Mouse (Mus musculus) G1E (cell line): Measurements from ENCODE around the gene Igtp. TPM values are rescaled to one million over a fixed set of nuclear protein-coding genes. Genes with fewer than 3 reads are reported as not detected.
"Not testable (repeated sequence)": the region's sequence is repeated elsewhere in the genome, so short reads cannot be mapped to it uniquely, and the experiment has no call there.

Source experiments
- ATAC-seq: 2 replicates; pipeline ENCODE4 v1.8.0; 2016; ENCODE audit warnings: mild to moderate bottlenecking; ENCODE audit not compliant: insufficient number of reproducible peaks, poor library complexity, low FRiP score, severe bottlenecking; ENCODE audit errors: extremely low read depth
- DNase-seq: peaks from one replicate; pipeline ENCODE4 v3.0.0; 2012; ENCODE audit warnings: low spot score
- H3K27me3 ChIP-seq: 2 replicates; pipeline ENCODE4 v1.6.1; 2012; ENCODE audit warnings: mild to moderate bottlenecking, low read length, inconsistent platforms; ENCODE audit not compliant: insufficient read depth
- H3K36me3 ChIP-seq: replicated peaks from 2 replicates; pipeline ENCODE3; 2012; ENCODE audit warnings: mild to moderate bottlenecking, inconsistent platforms
- H3K4me1 ChIP-seq: 2 replicates; pipeline ENCODE4 v1.6.1; 2012; ENCODE audit warnings: low read depth, low read length, inconsistent platforms, mixed read lengths; ENCODE audit not compliant: insufficient read depth
- H3K4me3 ChIP-seq: 2 replicates; pipeline ENCODE4 v1.5.1; 2012; ENCODE audit warnings: low read depth, mild to moderate bottlenecking, inconsistent platforms, low read length, moderate library complexity, mixed read lengths
- H3K9me3 ChIP-seq: replicated peaks from 2 replicates; pipeline ENCODE4 v1.6.1; 2012; ENCODE audit warnings: inconsistent platforms
- CTCF ChIP-seq: IDR thresholded peaks from 2 replicates; pipeline ENCODE4 v1.5.1; 2012; ENCODE audit warnings: low read depth, low read length, inconsistent platforms, mixed read lengths
- GATA1 ChIP-seq: IDR thresholded peaks from 2 replicates; pipeline ENCODE4 v1.6.1; 2012; ENCODE audit warnings: borderline replicate concordance, low read length, inconsistent platforms, mixed read lengths
- GATA2 ChIP-seq: IDR thresholded peaks from 2 replicates; pipeline ENCODE4 v1.6.1; 2012; ENCODE audit warnings: low read depth, low read length, inconsistent platforms, borderline replicate concordance
- POLR2AphosphoS5 ChIP-seq: IDR thresholded peaks from 2 replicates; pipeline ENCODE4 v1.6.1; 2012; ENCODE audit warnings: low read depth, low read length, inconsistent platforms; ENCODE audit not compliant: insufficient replicate concordance
- TAL1 ChIP-seq: conservative IDR thresholded peaks from 2 replicates; pipeline ENCODE4 v1.6.1; 2012; ENCODE audit warnings: low read depth, low read length, inconsistent platforms, mixed read lengths
- polyA plus RNA-seq: library from polyadenylated mRNA; stranded (reverse); fragments of >175 nt; gene quantifications from 2 replicates; pipeline ENCODE4 v1.2.3, GENCODE M21; 2012
- total RNA-seq, 2 experiments: library from RNA; stranded (forward) in 1 of 2; stranded (reverse) in 1 of 2; fragments of 200-1000 nt in 1 of 2; fragments of >200 nt in 1 of 2; fragmentation: Nextera tagmentation in 1 of 2; gene quantifications; 2 replicates each; pipeline ENCODE4 v1.2.3; 2014 to 2017

Gene Igtp
- total and polyA plus RNA-seq, 3 experiments: 1.4 to 11.1 (median 9.9) TPM

DNA sequence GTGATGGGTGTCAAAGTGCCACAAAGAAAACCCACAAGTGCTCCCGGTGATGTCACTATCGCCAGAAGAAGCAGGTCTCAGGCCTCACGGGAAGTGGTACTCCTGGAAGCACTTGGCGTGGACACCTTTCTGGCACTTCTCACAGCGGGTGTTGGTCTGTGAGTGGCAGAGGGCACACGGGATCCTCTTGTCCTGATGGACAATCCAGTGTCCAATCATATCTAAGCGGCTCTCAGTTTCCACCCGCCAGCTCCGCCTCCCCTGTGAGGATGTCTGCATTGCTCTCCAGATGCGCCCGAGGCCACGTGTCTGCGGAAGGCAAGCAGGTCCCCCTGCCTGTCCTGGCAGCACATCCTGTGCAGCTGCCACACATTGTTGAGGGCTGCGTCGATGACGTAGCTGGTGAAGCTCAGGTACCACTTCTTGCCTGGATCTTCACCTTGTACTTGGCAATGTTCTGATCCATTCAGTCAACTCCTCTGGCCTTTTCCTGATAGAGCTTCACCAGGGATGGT, 31.1 kb downstream of the Igtp start:
- Histone ChIP-seq H3K27me3 (peaks cover 51% of the 10 kb centered on the region), H3K36me3 (no peaks in the 10 kb centered on the region), H3K4me1 (peaks cover 5% of the 10 kb centered on the region), H3K4me3 (no peak overlapping the region), H3K9me3 (no peaks in the 10 kb centered on the region)
- ATAC-seq (no peak), DNase-seq (no peak)
- no peak for TF ChIP-seq GATA1
- TF ChIP-seq POLR2AphosphoS5: no peak
- TF ChIP-seq GATA2: no peak
- no peak for TF ChIP-seq CTCF
- no peak for TF ChIP-seq TAL1

DNA sequence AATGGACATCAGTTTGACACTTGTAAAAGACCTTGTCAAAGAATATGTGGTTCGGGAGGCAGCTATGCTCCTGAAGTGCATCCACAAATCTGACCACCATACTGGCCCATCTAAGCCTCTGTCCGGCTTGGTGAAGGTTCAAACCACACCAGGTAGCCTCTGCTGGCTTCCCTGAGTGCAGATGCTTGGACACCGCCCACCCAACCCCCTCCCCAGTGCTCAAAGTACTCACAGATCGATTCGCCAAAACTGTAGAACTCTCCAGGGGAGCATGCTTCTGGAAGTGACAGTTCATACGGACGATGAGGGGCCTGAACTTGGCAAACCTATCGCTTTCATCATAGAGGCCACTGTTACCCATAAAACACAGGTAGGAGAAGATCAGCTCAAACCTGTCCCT, 31.8 kb downstream of the Igtp start:
- ATAC-seq (no peak), DNase-seq (no peak)
- no peak for TF ChIP-seq CTCF
- no peak for TF ChIP-seq POLR2AphosphoS5
- no peak overlapping the region for H3K4me3 ChIP-seq
- no peaks in the 10 kb centered on the region for H3K4me1 ChIP-seq
- no peaks in the 10 kb centered on the region for H3K36me3 ChIP-seq
- H3K9me3 ChIP-seq: no peaks in the 10 kb centered on the region
- H3K27me3 ChIP-seq: peaks cover 56% of the 10 kb centered on the region

DNA sequence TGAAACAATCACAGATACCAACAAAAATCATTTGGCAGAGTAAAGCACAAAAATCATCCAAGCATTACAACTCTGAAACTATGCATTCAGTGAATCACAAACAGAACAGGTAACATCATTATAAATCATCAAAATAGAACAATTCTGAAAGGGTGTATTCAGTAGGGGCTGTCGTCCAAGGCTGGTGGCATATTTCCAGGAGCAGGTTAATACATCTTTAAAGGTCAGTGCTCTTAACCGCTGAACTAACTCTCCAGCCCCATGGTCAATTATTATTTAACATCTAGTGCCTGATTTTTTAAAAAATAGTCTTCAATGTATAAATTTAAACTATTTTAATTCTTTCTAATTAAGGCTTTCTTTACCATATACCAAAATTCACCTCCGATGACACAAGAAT, 35.2 kb downstream of the Igtp start:
- not testable (repeated sequence) for ATAC-seq, H3K4me3 ChIP-seq, H3K36me3 ChIP-seq, DNase-seq, H3K4me1 ChIP-seq, H3K9me3 ChIP-seq
- peaks cover 57% of the 10 kb centered on the region for H3K27me3 ChIP-seq

DNA sequence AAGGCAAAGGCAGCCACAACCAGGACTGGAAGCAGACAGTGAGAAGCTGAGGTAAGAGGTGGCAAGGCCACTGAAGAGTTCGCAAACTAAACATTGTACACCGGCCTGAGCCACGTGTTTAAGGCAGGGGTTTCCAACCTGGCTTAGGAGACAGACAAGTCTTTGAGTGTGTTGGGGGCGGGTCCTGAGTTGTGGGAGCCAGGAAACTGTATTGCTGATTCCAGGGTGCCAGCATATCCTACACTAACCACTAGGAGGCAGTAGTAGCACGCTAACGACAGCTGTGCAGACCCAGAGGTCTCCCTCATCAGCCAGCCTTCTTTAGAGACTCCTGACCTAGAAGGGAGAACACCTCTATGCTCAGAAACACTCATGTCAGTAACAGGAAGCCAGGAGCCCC, 35.8 kb downstream of the Igtp start:
- DNase-seq (no peak), ATAC-seq (peak; percentile 8; the same call in 1 of the 2 replicates)
- no peak overlapping the region for H3K4me3 ChIP-seq
- TF ChIP-seq TAL1: no peak
- peak; percentile 59 for TF ChIP-seq CTCF
- peaks cover 4% of the 10 kb centered on the region for H3K4me1 ChIP-seq
- no peaks in the 10 kb centered on the region for H3K36me3 ChIP-seq
- no peaks in the 10 kb centered on the region for H3K9me3 ChIP-seq
- H3K27me3 ChIP-seq: peaks cover 54% of the 10 kb centered on the region

DNA sequence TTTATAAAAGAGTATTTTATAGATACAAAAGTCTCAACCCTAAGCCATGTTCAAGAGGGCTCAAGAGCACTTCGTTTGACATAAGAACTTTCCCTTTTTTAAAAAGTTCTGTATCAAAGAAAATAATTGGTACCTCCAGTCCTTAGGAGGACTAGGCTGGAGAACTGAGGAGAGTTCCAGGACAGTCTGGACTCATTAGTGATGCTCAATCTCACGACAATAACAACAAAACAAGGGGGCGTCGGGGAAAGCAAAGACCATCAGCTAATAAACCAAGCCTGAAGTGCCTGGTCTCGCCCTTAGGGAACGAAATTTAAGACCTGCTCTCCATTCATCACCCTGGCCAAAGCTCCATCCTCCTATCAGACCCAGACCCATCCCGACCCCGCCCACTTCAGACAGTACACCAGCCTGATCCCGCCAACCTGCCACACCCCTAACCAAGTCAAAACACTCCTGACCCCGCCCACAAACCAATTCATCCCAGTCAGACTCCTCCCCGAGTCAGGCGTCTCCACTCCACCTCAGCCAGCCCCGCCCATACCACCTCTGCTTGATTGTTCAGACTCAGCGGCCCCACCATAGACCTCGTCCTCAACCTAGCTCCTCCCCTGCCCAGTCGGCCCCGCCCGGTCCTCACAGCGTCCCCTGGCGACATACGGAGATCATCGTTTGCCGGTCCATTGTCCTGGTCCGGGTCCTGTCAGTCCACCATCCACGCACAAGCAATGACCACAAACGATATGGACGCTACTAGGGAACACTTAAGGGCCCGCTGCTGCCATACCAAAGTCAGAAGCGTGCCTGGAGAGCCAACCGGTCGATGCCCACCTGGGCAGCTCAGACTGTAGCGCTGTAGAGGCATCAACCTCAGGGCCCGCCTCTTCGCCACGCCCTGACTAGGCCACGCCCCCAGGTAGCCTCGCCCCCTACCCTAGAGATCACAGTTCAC, 39.8 kb downstream of the Igtp start:
- H3K4me1 ChIP-seq: peaks cover 4% of the 10 kb centered on the region
- no peaks in the 10 kb centered on the region for H3K9me3 ChIP-seq
- H3K36me3 ChIP-seq: no peaks in the 10 kb centered on the region
- ATAC-seq (no peak), DNase-seq (no peak)
- H3K27me3 ChIP-seq: peaks cover 27% of the 10 kb centered on the region
- no peak overlapping the region; the same call in 1 of the 2 replicates for H3K4me3 ChIP-seq
- TF ChIP-seq TAL1: no peak
- TF ChIP-seq GATA2: no peak
- TF ChIP-seq POLR2AphosphoS5: no peak
- TF ChIP-seq CTCF: no peak
- no peak for TF ChIP-seq GATA1

DNA sequence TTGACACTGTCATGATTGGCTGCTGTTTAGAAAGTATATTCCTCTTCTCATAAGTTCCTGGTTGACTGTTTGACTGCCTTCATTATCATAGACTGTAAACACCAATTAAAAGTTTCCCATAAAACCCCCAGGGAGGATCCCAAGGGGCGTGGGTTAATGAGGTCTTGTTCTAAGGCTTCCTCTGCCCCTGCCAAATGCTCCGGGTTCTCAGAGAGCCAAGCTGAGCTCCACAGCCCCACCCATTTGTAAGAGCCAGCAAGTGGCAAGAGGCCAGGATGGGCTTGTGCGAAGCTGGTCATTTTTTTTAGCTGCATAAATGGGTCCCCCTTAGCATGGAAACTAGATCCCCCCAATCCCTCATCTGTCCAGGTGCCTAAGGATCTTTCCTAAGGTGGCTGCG, 47.9 kb downstream of the Igtp start:
- Histone ChIP-seq H3K4me3 (no peak overlapping the region), H3K4me1 (no peaks in the 10 kb centered on the region), H3K36me3 (no peaks in the 10 kb centered on the region), H3K9me3 (no peaks in the 10 kb centered on the region), H3K27me3 (peaks cover 16% of the 10 kb centered on the region)
- no peak for DNase-seq
- TF ChIP-seq CTCF (no peak), GATA2 (no peak), GATA1 (no peak), POLR2AphosphoS5 (no peak), TAL1 (no peak)
- no peak for ATAC-seq

DNA sequence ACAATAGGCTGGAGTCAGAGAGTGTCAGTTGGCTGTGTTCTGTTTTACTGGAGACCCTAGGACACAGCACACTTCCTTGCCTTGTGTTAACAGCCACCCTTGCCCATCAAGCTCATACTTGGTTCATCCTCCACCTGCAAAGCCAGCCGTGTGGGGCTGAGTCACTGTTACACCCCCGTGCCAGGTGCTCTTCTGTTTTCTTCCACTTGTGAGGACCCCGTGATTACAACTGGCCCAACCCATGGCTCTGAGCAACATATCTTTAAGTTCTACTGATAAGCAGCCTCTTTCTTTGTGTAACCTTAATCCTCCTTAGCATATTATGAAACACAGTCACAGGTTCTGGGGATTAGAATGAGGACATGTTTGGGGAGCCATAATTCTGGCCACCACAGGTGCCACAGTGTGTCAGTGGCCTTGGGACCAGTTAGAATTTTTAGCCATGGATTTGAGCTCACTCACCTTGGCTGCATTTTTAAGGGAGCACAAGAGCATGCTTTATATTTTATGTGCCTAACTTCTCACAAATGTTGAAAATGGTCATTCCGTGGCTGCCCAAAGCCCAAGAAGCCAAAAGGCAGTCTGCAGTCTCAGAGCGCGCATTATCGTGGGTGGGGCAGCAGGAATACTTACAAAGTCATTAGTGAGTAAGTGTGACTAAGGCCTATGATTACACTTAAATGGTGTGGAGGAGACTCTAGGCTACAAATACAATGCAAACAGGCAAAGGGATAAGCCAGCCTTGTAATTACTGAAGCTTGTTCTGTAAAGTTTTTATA, 50.0 kb downstream of the Igtp start:
- Histone ChIP-seq H3K9me3 (no peaks in the 10 kb centered on the region), H3K4me1 (no peaks in the 10 kb centered on the region), H3K4me3 (no peak overlapping the region), H3K27me3 (peaks cover 13% of the 10 kb centered on the region), H3K36me3 (no peaks in the 10 kb centered on the region)
- DNase-seq: no peak
- no peak for ATAC-seq
- no peak for TF ChIP-seq POLR2AphosphoS5
- no peak for TF ChIP-seq GATA2
- TF ChIP-seq CTCF: no peak
- TF ChIP-seq GATA1: no peak
- TF ChIP-seq TAL1: no peak
